Mouse (Mus musculus) ES-Bruce4 (cell line): Measurements from ENCODE around the gene D230025D16Rik.

Source experiments
- CTCF ChIP-seq: IDR thresholded peaks from one replicate; pipeline ENCODE4 v1.8.1; 2011; ENCODE audit warnings: low read depth, low read length
- EP300 ChIP-seq: IDR thresholded peaks from 2 replicates; pipeline ENCODE4 v1.6.1; 2011; ENCODE audit warnings: low read depth, low read length; ENCODE audit not compliant: insufficient read depth
- POLR2A ChIP-seq: IDR thresholded peaks from one replicate; pipeline ENCODE4 v1.8.1; 2011; ENCODE audit warnings: low read length; ENCODE audit not compliant: insufficient read depth

DNA sequence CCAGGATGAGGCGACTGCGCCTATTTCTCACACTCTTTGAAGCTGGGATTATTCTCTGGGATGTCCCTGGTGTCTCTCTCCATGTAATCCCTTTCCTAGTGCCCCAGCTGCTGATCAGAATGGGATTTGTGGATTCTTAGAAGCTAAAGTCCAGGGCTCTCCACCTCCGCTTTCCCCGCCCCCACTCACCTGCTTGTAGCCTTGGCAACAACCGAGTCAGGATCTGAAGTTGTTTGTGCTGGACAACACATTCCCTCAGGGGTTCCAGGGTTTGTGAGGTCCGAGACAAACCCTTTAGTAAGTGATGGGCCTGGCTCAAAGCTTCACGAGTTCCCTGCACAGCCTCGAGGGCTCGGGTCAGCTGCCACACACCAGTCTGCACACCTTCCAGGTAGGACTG, 69.8 kb downstream of the D230025D16Rik start:
- TF ChIP-seq POLR2A (no peak), CTCF (no peak), EP300 (no peak)
